Mouse (Mus musculus): ENCODE measurements around the gene 1700012B09Rik.

1700012B09Rik gene

GRCm38 (mm10) chr9:14728365-14728764 lies 42.5 kb downstream of the 1700012B09Rik start:
- no peak for DNase-seq

- DNase-seq, result peak; percentile 23 to 51
These were observed 44.2 kb downstream of the 1700012B09Rik start for GRCm38 (mm10) chr9:14726629-14727028.

GRCm38 (mm10) chr9:14726005-14726404 lies 44.8 kb downstream of the 1700012B09Rik start:
- DNase-seq, result no peak

- no peak for DNase-seq
These were observed 45.9 kb downstream of the 1700012B09Rik start for GRCm38 (mm10) chr9:14724755-14725420.

- no peak for DNase-seq
These were observed 49.2 kb downstream of the 1700012B09Rik start for GRCm38 (mm10) chr9:14721610-14722009.

- DNase-seq, result no peak
These were observed 50.4 kb downstream of the 1700012B09Rik start for GRCm38 (mm10) chr9:14720384-14720783.

GRCm38 (mm10) chr9:14718332-14718691 lies 52.5 kb downstream of the 1700012B09Rik start:
- DNase-seq, result peak in 1 of 2 experiments; percentile 41

- peak; percentile 34 to 44 for DNase-seq
These were observed 53.0 kb downstream of the 1700012B09Rik start for GRCm38 (mm10) chr9:14717689-14718331.

- DNase-seq, result no peak
These were observed 55.6 kb downstream of the 1700012B09Rik start for GRCm38 (mm10) chr9:14715258-14715657.

GRCm38 (mm10) chr9:14710910-14711309 lies 59.9 kb downstream of the 1700012B09Rik start:
- no peak for DNase-seq

Data from lung, adult 18-20 months (tissue).